Mouse (Mus musculus) bone marrow, adult 2 months (tissue): ENCODE measurements at regions not wholly inside any gene's neighbourhood (a gene's known extent, or its start where the extent isn't known, plus 50 kb on each side); places are given as distances from the start of the nearest gene placed in this dataset.

ENCODE experiments used
- CTCF ChIP-seq: fragments of 200-500 bp; IDR thresholded peaks from 2 replicates; pipeline ENCODE4 v1.5.1; 2011; ENCODE audit warnings: low read length, control low read depth; ENCODE audit not compliant: control insufficient read depth, insufficient read depth
- POLR2A ChIP-seq: fragments of 200-500 bp; IDR thresholded peaks from 2 replicates; pipeline ENCODE4 v1.6.1; 2011; ENCODE audit warnings: low read depth, mild to moderate bottlenecking, control low read depth, low read length, borderline replicate concordance; ENCODE audit not compliant: control insufficient read depth

DNA sequence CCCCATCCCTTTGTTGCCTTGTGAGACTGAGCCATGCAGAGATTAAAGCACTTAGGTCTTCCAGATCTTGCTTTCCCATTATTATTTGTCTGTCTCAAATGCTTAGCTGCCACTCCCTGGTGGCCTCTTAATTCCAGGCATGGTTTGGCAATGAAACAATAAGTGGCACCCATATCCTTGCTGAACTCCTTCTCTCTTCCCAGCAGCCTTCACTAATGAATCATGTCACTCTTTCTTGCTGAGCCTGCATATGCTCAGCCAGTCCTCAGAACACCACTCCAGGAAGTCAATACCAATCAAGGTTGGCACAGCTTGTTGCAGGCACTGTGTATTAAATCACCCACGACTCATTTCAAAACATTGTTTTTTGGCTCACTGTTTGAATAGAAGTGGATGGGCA is 118.6 kb downstream of the Atxn7l3b start:
- TF ChIP-seq POLR2A: no peak
- TF ChIP-seq CTCF: no peak
